Mouse (Mus musculus): ENCODE measurements at regions not wholly inside any gene's neighbourhood (a gene's known extent, or its start where the extent isn't known, plus 50 kb on each side); places are given as distances from the start of the nearest gene placed in this dataset.

DNA sequence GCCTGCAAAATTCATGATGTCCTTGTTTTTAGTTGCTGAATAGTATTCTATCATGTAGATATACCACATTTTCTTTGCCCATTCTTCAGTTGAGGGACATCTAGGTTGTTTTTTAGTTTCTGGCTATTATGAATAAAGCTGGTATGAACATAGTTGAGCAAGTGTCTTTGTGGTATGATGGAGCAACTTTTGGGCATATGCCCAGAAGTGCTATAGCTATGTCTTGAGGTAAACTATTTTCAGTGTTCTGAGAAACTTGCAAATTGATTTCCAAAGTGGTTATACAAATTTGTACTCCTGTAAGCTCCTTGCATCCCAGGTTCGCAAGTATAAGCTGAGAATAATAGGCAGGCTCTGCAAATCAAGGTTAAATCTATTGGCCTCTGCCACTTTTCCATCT is 473.8 kb upstream of the Zeb2 start:
- DNase-seq = no peak

DNA sequence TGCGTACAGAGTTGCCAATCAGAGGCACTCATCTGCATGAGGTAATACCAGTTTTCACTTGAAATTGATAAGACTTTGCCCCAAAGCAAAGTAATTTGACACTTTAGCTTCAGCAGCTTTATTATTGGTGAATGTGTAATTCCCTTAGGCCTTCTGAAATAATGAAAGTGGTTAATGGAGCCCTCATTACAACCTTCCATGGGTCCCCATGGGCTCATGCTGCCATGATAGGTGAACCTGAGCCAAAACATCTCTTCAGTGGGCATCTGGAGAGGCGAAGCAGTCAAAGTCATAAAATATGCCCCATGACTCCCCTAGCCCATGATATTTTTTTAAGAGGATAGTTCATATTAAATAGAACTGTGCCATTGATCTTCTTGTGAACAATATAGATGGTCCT is 471.1 kb upstream of the Zeb2 start:
- DNase-seq = no peak

GRCm38 (mm10) chr2:45586588-45587200 is 469.5 kb upstream of the Zeb2 start:
- DNase-seq = no peak

DNA sequence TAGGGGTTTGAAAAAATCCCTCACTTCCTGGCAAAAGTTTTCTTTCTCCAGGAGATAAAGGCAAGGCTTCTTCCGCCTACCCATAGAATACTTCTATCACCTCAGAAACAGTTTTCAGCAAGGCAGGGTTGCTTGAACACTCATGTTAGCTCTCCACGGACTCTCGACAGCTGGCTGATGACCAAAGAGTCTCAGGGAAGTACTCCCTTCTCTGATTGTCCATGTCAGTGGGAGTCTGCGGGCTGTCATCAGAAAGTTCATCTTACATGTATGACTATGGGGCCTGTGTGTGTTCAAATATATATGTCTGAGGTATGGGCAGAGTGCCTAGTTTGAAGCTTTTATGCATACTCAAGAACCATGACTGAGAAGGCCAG is 464.3 kb upstream of the Zeb2 start:
- DNase-seq = no peak

- no peak for DNase-seq
These were observed 463.8 kb upstream of the Zeb2 start for GRCm38 (mm10) chr2:45580838-45581548.

GRCm38 (mm10) chr2:45572906-45573305 is 455.7 kb upstream of the Zeb2 start:
- no peak for DNase-seq

DNA sequence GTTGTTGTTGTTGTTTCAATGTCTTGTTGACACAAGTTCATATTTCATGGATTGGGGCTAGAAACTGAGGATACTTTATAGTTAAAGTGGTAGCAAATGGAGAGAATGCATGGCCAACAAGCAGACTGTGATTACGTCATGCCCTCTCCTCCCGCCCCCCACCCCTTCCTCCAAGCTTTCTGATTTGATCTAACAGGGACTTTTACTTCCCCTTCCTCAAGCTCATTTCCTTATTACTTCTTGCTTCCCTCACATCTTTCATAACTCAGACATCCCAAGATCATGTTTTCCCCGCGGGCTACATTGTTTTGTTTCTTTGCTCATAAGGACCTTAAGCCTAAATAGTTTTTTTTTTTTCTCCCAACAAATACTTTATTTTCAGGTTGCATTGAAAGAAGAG is 437.5 kb upstream of the Zeb2 start:
- DNase-seq = no peak

DNA sequence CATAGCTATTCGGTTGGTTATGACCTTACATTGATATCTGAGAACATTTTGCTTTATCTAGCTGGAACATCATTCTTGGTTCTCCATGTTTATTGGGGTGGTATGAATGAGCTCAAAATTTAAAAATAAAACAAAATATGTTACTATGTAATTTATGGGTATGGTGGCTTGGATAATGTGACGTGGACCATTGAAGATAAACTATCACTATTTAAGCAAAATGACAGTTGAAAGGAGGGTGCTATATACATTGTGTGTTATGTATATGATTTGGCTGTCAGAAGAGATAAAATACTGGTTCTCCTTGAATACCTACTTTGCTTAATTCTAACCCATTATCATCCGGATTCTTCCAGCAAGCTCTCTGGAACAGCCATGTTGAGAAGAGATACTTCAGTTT is 424.2 kb upstream of the Zeb2 start:
- DNase-seq = no peak

- no peak for DNase-seq
These were observed 421.8 kb upstream of the Zeb2 start for GRCm38 (mm10) chr2:45538950-45539349.

GRCm38 (mm10) chr2:45537722-45538121 is 420.5 kb upstream of the Zeb2 start:
- no peak for DNase-seq

GRCm38 (mm10) chr2:45534806-45535205 is 417.6 kb upstream of the Zeb2 start:
- no peak for DNase-seq

DNA sequence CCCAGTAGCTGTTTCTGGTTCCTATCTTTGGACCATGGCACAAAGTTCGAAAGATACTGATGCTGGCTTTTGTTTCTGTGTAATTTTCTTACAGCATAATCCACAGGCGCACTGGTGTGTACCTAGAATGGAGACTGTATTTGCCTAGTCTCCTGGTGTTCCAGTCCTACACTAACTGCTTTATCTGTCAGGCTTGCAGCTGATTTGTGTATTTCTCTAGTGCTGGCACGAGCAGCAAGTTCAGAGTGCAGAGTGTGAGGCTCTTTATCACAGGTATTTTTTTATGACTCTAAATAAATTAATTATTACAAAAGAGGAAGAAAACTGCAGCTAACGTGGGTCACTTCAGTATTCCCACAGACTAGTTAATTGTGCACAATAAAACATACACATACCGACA is 405.1 kb upstream of the Zeb2 start:
- no peak for DNase-seq

- DNase-seq = no peak
These were observed 402.5 kb upstream of the Zeb2 start for GRCm38 (mm10) chr2:45519550-45520152.

DNA sequence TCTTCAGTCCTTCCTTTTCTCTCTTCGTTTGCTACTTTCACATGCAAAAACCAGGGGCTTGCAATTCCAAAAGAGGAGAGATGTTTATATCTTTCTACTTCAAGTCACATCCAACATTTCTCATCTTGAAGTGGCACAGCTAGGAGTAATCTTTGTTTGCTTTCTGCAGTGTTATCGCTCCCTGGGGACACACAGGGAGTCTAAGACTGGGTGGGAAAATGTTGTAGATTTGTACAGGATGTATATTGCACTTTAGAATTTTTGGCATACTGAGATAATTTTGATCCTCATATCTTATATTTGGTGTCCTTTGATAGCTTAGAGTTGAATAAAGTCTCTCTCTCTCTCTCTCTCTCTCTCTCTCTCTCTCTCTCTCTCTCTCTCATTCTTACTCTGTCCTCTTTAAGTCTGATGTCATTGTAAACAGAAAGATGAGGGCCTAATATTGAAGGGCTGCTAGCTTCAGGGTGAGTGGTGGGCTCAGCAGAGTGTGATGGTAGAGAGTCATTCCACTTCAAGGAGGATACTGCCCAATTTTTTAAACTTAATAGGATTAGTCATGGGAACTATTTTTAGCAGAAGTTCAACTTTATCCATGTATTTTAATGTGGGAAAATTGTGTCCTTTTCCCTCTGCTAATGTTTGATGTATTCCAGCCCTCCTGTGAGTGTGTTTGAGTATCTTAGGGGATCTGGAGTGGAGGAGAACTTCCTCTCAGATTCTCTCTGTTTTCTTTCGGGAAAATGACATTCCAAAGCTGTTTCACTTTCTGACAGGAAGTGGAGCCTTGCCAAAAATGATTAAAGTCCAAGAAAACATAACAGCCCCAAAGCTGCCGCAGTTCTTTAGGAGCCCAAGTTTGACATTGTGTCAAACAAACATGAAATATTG is 397.3 kb upstream of the Zeb2 start:
- DNase-seq = no peak

DNA sequence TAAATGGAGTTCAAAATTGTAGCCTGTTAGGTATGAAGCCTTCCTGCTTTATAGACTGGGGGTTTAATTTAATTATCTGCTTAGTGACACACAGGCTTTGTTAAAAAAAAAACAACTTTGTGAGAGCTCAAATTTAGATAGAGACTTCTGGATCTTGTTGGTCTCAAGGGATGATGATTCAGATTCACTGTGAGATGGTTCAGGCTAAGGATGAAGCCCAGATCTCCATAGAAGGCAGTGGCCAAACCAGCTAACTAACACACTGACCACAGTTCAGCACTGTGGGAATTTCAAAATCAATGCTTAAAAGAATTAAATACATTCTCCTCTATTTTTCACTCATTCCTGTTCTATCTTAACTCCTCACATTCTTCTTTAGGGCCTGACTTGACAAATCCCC is 395.7 kb upstream of the Zeb2 start:
- DNase-seq = no peak

DNA sequence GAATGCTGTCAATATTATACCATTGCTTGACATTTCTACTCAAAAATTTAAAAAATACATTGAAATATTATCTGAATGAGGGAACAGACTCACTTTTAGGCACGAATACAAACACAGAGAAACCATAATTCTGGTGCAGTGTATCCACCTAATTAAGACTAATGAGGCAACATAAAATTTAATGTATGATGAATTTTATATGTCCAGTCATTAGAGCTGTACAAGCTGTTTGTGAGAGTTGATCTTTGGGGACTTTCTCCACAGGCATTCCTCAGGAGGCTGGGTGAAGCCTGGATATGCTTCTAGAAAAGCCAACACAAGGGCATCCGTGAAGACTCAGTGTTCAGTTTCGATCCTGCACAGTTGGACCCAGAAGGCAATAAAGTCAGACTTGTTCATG is 394.6 kb upstream of the Zeb2 start:
- no peak for DNase-seq

DNA sequence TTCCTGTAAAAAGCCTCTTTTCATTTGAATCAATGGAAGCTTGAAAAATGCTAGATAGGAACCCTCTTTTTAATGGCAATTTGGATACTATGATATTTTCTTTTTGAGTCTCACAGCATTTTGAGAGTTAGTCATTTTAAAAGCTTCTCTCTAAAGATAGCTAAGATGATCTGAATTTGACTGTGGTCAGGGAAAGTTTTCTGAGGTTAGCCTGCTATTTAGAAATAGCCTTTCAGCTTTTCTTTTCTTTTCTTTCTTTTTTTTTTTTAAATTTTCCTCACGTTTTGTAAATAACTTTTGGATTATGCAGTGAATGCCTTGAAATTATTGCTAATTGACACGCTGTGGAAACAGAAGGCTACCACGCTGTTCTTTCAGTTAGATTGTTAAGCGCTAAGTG is 387.3 kb upstream of the Zeb2 start:
- no peak for DNase-seq

GRCm38 (mm10) chr2:45493656-45494055 is 376.5 kb upstream of the Zeb2 start:
- no peak for DNase-seq

DNA sequence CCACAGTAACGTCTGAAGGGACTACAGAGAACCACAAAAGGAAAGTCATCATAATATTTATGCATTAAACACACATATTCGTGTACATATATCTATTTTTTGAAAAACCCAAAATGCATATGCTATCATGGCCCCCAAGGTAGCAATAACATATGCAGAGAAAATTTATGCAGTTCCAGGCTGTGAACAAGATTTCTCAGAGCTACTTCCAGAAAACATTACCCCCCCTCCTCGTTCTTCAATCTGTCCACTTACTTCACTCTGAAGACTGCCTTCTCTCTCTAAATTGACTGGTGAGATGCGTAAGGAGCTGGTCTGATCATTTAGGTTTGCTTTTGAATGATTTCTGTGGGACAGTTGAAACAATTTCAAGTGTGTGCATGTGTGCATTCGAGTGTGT is 369.3 kb upstream of the Zeb2 start:
- DNase-seq = no peak

DNA sequence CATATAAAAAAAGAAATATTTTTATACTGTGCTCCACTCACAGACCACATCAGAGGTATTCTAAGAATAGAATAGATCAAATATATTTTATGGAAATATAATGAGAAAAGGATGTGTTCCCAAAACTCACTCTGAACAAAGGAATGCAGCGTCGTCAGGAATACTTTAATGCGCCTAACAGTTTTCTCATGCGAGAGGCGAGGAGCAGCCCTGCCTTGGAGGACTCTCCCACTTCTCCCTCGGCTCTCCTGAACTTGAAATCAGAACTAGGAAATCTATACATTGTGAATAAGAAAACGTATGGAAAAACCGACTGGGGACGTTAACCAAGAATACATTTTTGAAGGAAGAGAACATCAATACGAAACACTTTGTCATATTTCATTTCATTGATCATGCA is 368.3 kb upstream of the Zeb2 start:
- no peak for DNase-seq

- no peak for DNase-seq
These were observed 363.5 kb upstream of the Zeb2 start for GRCm38 (mm10) chr2:45480671-45481070.

- no peak for DNase-seq
These were observed 358.8 kb upstream of the Zeb2 start for GRCm38 (mm10) chr2:45475996-45476395.

DNA sequence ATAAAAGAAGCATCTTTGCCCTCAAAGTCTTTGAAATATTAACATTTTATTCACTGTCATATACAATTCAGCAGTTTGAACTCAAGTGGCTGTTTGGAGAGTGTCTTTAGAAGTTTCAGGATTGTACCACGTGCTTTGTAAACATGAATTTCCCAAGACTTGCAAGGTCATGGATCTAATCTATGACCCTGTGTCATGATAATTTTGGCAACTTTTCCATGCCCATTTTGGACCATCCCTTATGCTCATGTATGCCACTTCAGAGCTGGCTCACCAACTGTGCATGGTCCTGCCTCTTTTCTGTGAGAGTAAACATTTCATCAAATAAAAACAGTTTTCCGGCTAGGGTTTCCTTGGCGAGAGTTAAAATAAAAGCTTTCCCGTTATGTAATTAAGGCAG is 347.1 kb upstream of the Zeb2 start:
- DNase-seq = no peak

- no peak for DNase-seq
These were observed 342.2 kb upstream of the Zeb2 start for GRCm38 (mm10) chr2:45459410-45459809.
